Mouse (Mus musculus) MEL-GATA-1-ER (cell line): ENCODE measurements around the gene Hist2h2bb.
"Not testable (repeated sequence)": the region's sequence is repeated elsewhere in the genome, so short reads cannot be mapped to it uniquely, and the experiment has no call there.

ENCODE experiments used
- DNase-seq: peaks from one replicate; pipeline ENCODE4 v3.0.0-alpha.2; 2012; ENCODE audit warnings: low read depth; ENCODE audit errors: extremely low read depth

Hist2h2bb gene

DNA sequence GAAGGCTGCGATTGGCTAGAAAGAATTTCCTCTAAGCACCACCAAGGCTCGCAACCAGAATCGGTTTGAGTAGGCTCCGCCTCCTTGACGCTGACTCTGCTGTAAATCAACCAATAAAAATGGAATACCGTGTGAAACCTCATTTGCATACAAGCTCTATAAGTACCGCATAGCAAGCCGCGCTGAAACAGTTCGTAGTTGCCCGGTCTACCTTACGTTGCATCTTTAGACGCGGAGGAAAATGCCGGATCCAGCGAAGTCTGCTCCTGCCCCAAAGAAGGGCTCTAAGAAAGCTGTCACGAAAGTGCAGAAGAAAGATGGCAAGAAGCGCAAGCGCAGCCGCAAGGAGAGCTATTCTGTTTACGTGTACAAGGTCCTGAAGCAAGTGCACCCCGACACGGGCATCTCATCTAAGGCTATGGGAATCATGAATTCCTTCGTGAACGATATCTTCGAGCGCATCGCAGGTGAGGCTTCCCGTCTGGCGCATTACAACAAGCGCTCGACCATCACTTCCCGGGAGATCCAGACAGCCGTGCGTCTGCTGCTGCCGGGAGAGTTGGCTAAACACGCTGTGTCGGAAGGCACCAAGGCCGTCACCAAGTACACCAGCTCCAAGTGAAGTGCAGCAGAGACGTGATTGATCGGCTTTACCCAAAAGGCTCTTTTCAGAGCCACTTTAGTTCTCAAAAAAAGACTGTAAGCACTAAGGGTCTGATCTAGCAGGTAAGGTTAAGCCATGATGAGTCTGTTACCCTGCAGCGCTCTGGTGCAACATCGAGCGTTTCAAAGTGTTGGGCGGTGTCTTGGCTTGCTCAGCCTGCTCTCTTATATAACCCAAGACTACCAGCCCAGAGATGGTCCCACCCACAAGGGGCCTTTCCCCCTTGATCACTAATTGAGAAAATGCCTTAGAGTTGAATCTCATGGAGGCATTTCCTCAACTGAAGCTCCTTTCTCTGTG lies at the start of gene Hist2h2bb:
Gene Hist2h2bb, plus strand, starts transcription at position 242 of the 964 bp plus-strand sequence.
- DNase-seq = peak; percentile 100

DNA sequence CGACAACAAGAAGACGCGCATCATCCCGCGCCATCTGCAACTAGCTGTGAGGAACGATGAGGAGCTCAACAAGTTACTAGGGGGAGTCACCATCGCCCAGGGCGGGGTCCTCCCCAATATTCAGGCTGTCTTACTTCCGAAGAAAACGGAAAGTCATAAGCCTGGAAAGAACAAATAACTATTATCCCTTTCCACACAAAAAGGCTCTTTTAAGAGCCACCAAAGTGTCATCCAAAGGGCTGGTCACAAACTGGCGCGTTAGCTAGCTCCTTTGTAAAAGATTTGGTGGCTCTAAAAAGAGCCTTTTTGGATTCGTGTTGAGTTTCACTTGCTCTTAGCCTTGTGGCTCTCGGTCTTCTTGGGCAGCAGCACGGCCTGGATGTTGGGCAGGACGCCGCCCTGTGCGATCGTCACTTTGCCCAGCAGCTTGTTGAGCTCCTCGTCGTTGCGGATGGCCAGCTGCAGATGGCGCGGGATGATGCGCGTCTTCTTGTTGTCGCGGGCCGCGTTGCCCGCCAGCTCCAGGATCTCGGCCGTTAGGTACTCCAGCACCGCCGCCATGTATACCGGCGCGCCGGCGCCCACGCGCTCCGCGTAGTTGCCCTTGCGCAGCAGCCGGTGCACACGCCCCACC lies 49.3 kb upstream of the Hist2h2bb start:
- DNase-seq = peak; percentile 82

DNA sequence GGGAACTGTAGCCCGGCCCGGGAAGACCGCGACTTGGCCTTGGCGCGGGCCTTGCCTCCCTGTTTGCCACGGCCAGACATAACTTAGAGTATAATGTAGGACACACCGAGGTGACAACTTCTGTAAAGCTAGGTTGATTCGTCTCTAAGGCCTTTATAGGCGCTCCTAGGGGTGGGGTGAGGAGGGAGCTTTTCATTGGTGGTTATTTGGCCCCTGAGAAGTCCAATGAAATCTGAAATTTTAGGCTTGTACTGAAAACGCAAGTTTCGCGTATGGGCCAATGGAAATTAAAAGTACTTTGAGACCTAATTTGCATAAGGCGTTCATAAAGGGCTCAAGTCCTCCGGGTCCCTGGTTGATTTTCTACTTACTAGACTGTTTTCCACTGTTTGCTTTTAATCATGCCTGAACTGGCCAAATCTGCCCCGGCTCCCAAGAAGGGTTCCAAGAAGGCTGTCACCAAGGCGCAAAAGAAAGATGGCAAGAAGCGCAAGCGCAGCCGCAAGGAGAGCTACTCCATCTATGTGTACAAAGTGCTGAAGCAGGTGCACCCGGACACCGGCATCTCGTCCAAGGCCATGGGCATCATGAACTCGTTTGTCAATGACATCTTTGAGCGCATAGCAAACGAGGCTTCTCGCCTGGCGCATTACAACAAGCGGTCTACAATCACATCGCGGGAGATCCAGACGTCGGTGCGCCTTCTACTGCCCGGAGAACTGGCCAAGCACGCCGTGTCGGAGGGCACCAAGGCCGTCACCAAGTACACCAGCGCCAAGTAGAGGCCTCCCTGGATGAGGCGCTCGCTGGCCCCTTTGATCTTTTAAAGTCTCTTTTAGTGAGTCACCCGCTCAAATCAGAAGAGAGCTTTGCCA lies 48.5 kb upstream of the Hist2h2bb start, which contains the start of the genes Hist2h2ac and Hist2h2be:
Gene Hist2h2ac, minus strand, starts transcription at position 116 of the 875 bp plus-strand sequence.
Gene Hist2h2be, plus strand, starts transcription at position 355 of the 875 bp plus-strand sequence.
- DNase-seq = peak; percentile 100

DNA sequence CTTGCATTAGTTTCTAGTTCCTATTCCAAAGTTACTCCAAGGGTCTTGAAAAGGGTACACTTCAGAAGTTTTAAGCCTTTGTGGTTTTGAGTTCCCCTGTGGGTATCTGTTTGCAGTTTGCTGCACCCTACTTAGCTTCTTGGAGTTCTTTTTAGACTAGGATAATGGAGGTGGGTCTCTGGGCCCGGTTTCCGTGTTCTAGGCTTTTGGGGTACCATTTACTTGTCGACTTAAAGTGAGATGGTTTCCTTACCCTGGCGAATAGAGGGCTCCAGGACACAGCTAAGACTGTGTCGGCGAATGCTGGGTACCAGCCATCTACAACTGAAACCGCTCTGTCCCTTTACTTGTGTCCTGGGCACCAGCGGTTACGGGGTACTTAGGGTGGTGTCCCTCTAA lies 47.9 kb upstream of the Hist2h2bb start:
- peak; percentile 75 for DNase-seq

DNA sequence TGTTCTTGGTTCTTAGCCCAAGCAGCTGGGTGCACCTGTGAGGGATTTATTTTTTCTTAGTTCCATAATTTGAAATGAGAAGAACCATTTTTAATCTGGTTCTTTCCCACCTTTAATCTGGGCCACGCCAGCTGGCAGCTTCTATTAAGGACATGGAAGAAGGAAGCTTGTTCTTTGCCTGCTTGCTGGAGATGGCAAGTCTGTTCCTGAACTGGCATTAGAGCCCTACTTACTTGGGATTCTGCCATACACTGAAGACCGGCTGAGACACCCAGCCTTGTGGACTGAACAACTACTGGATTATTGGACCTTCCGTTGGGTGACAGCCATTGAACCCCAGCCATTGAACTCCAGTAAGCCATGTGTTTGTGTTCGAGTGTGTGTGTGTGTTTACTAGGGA lies 46.8 kb upstream of the Hist2h2bb start:
- DNase-seq = no peak

DNA sequence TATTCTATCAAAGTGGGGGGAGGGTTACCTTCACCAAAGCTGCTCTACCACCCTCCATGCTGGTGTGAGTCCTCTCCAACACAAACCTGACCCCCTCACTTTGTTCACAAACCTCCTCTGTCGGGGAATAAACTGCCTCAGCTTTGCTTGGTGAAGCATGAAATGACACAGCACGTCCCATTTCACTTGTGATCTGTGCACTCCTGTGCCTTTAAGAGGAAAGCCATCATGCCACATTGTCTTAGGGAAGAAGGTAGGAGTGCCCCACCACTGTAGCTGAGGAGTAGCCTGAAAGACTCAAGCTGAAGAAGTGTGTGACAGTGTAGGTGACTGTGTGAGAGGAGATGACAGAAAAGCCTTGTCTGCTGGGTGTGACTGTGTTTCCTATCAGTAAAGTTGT lies 44.1 kb upstream of the Hist2h2bb start:
- DNase-seq = no peak

DNA sequence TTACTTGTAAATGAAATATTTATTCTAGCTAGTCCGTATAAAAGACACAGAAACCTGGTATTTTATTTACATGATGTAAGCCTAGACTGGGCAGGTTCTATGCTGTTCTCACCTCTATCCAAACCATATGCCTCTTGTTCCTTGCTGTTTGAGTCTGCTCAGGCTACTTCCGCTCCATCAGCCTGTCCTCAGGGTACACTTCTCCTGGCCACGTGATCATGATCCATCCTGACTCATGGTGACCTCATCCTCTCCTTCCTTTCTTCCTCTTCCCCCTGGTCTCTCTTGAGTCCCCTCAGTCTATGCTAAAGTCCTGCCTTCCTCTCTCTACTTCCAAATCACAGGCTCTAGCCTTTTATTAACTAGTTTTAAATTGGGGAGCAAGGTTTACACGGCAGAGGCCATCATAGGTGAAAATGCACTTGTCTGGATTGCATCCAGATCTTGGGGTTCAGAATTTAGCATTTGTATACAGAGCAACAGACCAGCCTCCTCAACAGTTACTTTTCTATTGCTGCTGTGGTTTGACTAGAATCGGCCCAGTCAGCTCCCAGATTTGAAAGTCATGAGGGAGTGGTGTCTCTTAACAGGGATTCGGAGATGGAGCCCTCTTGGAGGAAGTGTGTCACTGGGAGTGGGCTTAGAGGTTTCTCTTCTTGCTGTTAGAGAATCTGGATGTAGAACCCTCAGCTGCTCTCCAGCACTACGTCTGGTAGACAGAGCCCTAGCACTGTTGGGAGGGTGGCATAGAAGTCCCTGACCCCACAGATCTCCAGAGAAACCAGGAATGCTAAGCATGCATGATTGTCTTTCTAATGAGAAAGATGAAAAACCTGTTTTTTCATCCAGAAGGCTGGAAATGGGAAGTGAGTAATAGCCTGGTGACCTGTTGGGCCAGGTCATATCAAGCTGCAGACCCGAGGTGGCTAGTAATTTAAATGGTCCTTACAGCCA lies 42.6 kb upstream of the Hist2h2bb start:
- no peak for DNase-seq

DNA sequence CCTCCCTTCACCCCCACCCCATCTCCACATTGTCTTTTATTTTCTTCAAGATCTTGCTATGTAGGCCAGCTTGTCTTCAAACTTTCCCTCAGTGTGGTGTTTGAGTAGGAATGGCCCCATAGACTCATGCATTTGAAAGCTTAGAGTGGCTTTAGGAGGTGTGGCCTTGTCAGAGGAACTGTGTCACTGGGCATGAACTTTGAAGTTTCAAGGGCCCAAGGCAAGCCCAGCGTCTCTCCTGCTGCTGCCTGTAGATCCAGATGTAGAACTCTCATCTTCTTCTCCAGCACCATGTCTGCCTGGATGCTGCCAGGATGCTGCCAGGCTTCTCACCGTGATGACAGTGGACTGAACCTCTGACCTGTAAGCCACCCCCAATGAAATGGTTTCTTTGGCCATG lies 40.7 kb upstream of the Hist2h2bb start:
- no peak for DNase-seq

DNA sequence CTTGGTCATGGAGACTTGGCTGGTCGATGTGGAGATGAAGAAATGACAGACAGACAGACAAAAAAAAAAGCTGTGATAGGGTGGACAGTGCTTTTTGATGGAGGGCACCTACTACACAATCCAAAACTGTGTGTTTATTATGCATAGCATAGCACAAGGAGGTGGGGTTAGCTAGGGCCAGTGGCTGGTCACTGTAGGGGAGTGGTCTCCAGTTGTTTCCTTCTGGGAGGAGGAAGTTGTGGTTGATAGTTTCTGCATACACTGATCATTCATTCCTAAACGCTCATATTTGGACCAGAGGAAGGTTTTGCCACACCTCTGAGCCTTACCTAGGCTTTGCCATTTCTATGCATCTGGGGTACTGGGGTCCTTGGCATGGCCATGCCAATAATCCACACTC lies 39.1 kb upstream of the Hist2h2bb start:
- DNase-seq = no peak

DNA sequence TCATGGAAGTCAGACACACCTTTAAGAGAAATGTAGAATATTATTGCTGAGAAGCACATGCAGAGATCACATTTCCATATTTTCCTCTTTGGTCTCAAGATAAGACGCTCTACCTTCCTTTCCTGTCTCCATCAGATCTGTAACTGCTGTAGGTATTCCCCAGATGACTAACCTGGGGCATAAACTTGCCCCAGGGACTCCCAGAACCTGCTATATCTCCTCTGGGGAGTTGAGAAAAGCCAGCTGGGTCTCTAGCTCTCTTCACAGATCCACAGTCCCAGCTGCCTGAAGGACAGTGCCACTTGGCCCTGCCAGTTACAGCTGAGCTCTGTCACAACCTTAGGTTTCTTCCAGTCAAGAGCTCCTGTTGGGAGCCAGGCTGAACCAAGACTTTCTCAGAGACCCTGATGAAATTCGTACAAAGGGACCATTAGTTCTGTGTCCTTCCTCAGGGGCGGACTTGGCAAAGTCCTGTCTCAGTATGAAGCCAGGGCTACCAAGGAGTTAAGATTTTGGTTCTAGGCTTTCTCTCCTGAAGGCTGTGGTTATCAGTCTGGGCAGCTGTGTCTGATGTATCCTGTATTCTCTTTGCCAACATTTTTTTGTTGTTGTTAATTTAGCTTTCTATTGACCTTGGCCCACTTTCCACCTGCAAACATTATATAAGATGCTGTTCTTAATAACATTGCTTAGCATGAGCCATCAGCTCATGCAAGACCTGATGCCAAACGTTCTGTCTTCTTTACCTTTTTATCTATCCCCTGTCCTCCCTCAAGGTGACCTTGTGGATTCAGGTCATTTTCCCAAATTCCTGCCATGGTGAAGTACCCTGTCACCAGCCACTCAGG lies 38.4 kb upstream of the Hist2h2bb start:
- no peak for DNase-seq

DNA sequence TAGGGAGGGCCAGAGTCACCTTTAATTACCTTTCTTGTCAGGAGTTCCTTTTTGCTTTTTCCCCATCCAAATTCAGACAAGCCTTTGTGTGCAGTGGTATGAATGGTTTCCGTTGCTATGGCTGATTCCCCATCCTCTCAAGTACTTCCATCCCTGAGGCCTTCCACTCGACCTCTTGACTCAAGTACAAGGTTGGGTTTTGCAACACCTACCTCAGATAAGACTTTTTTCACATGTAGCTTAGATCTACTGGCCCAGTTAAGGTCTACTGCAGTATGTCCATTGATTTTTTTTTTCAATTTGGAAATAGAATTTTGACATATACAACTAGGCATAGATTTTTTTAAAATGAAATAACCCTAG lies 37.8 kb upstream of the Hist2h2bb start:
- DNase-seq = no peak

DNA sequence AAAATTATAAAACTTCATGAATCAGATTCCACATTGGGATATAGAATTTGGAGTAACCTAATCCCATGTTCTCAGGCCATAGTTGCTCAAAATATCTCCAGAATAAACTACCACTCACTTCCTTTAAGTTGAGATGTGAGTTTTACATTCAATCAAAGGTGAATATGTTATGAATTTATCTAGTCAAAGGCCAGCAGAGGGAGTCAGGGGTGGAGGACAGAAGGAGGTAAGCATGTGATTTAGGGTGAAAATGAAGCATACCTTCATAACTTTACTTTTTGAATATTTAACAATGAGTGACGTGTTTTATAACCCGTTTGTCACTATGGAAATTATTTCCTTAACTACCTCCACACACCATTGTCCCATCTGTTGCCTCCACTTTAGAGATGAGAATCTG lies 34.6 kb upstream of the Hist2h2bb start:
- no peak for DNase-seq

DNA sequence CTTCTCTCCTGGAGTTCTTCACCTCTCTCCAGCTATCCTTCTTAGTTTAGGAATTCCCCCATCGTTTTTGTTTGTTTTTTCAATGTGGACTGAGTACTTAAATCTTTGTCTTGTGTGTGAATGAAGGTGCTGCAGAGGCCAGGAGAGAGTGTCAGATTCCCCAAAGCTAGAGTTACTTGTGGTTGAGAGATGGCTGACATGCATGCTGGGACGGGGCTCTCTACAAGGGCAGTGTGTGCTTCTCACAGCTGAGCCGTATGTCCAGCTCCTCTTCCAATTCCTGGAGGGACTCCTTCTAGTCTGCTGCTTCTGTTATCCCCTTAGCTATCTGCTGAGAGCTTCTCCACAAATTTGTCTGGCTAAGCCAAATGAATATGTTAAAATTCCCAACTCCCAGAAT lies 33.7 kb upstream of the Hist2h2bb start:
- DNase-seq = no peak

DNA sequence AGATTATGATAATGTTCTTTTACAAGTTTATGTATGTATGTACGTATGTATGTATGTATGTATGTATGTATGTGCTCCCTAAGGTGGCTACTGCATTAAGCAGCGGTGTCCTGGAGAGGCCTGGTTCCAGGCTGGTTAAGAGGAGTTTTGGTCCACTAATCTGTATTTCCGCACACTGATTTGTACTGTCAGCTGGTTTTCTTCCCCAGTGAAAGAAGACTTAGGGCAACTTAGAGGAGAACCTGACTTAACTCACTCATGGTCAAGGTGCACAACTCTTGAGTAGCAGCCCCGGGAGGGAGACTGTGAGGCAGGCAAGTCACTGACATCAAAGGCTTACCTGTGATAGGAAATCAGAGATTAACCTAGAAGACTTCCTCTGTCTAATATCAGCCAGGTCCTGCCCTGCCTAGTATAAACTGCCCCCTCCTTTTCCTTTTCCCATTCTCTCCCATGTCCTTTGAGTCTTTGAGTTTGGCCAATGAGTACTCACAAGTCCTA lies 32.7 kb upstream of the Hist2h2bb start:
- no peak for DNase-seq

DNA sequence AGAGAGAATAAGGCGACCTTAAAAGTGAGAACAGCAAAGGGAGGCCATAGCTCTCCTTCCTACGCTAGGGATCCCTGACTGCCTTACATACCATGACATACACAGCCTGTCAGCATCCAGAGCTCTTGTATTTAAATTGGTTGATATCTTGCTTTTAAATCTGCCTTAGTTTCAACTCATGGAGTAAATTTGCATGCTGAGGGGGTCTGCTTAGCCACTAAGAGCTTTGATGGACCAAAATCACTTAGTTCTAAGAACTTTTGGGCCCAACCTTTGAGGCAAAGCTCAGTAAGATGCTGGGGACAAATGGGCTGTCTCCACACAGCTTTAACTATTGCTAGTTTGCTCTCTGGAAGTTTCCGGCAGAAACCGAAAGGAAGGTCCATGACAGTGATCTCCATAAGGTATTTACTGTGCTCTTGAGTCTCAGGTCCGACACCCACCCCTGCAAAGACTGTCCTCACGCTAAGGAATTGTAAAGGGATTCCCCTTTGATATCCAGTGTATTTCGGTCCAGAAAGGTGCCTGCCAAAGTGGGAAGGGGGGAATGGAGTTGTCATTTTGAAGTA lies 32.1 kb upstream of the Hist2h2bb start:
- DNase-seq = peak; percentile 85

DNA sequence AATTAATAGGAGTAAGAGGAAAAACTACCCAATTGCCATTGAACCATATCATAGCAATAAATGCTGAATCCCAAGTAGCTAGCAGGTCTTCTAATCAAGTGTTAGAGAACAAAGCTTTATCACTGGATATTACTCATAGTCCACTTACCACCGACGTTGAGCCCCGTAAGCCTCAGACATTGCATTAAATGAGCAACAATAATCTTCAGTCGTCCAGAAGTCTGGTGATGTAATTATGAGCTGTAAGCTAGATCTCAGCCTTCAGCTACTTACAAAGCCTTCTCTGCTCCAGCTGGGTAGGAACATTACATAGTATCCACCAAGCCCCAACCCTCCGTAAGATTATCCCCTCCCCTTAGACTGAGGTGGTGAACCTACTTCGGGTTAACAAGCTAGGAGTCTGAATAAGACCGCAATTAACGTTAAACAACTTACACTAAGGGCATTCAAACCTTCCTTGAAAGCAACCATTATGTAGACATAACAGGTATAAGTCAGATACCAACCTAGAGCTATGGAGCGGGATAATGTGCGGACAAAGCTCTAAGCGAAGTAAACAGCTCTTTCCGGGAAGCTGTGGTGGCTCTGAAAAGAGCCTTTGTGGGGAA lies 31.5 kb upstream of the Hist2h2bb start:
- DNase-seq = peak; percentile 95

DNA sequence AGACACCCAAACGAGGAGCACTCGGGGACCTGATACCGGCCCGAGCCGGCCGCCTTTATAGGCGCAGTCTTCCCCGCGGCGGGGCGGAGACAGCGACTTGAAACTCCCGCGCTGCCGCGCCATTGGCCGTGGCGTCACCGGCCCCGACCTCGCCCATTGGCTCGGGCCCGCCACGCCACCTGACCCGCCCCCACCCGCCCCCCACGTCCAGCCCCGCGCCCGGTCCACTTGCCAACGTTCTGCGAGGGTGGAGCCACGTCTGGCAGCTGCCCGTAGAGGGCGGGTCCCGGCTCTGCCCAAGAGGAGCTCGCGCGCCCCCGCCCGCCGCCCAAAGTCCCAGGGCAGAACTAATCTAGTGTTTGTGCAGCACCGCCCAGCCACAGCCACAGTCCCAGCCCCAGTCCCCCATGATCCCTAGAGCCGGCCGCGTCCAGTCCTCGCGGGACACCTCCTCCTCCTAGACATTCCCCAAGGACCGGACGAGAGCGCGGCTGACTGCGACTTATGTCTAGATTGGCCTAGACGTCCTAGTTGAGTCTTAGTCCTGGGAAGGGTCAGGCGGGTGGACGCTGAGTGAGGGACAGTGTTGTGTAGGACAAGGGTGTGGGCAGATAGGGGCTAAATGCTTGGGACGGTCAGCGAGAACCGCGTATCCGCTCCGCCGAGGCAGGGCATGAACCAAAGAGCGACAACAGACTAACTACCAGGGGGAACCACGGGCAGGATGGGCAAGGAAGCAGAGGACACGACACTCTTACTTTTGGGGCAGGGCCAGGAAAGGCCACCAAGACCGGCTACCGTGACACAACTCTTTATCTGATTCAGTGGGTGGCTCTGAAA lies 30.4 kb upstream of the Hist2h2bb start, which contains the start of gene Hist2h3c2:
Gene Hist2h3c2, minus strand, starts transcription at position 174 of the 840 bp plus-strand sequence.
- DNase-seq = not testable (repeated sequence)
